Mouse (Mus musculus) stomach, postnatal 0 days (tissue): ENCODE measurements around the gene Dbp.

Experiments
- CTCF ChIP-seq: IDR thresholded peaks from 2 replicates; pipeline ENCODE4 v1.5.1; 2016; ENCODE audit warnings: antibody characterized with exemption, low read depth, mild to moderate bottlenecking, moderate library complexity
- EP300 ChIP-seq: optimal IDR thresholded peaks from 2 replicates; pipeline ENCODE3; 2016; ENCODE audit warnings: antibody characterized with exemption

GRCm38 (mm10) chr7:45722348-45722713 is 17.4 kb downstream of the Dbp start:
- TF ChIP-seq CTCF (no peak), EP300 (no peak)
